Mouse (Mus musculus): ENCODE results near the gene Prss57. TPM values are rescaled to one million over a fixed set of nuclear protein-coding genes. Genes with fewer than 3 reads are reported as not detected.

The Prss57 gene
- not detected for total RNA-seq (2023)

GRCm38 (mm10) chr10:79790861-79791260 lies at the start of gene Prss57:
Gene Prss57, minus strand, starts transcription at chr10:79790961.

GRCm38 (mm10) chr10:79820782-79821181 lies 30.0 kb upstream of the Prss57 start, which contains the start of gene Misp:
Gene Misp, plus strand, starts transcription at chr10:79820989.

DNA sequence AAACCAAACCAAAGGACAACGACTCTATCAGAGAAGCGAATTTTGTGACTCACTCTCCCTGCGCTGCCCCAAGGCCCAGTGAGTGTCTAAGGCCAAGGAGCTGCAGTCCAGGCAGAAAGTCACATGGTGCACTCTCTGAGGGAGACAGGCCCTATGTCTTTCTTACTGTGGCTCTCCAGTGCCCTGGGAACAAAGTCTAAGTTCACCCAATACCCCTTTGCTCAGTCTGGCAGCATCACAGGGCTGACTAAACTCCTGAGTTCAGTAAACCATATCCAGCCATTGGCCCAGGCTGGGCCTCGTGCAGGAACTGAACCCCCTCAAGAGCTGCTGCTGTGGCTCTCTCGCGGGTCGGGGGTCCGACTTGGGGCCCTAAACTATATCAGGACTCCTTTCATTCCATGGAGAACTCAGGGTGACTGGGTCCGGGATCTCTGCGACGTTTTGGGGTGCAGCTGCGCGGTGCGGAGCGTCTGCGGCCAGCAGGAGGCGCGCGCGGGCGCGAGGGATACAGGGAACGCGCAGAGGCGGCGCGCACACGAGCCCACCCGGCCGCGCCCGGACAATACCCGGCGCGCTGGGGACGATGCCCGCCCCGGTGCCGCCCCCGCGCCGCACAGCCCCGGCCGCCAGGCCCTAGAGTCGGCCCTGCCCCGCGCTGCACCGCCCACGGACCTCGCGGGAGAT lies 2.4 kb upstream of the Prss57 start, which contains the start of gene Palm:
Gene Palm (plus strand): TSS at position 522 of the 687 bp plus-strand sequence.

DNA sequence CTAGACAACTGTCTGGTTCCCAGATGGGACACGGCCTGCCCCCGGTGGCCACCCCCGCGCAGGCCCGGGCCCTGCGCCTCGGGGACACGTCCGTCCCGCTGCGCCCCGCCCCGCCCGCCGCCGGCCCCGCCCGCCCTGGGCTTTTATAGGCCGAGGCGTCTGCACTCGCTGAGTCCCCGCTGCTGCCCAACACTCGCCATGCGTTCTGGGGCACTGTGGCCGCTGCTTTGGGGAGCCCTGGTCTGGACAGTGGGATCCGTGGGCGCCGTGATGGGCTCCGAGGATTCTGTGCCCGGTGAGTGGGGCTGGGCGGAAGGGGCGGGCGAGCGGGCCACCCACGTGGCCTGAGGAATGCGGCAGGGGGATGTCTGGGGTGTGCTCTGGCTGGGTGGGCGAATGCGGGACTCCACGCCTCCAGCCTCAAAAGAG lies 13.6 kb downstream of the Prss57 start, which contains the start of gene Fstl3:
Gene Fstl3 (plus strand): TSS at position 170 of the 429 bp plus-strand sequence.

DNA sequence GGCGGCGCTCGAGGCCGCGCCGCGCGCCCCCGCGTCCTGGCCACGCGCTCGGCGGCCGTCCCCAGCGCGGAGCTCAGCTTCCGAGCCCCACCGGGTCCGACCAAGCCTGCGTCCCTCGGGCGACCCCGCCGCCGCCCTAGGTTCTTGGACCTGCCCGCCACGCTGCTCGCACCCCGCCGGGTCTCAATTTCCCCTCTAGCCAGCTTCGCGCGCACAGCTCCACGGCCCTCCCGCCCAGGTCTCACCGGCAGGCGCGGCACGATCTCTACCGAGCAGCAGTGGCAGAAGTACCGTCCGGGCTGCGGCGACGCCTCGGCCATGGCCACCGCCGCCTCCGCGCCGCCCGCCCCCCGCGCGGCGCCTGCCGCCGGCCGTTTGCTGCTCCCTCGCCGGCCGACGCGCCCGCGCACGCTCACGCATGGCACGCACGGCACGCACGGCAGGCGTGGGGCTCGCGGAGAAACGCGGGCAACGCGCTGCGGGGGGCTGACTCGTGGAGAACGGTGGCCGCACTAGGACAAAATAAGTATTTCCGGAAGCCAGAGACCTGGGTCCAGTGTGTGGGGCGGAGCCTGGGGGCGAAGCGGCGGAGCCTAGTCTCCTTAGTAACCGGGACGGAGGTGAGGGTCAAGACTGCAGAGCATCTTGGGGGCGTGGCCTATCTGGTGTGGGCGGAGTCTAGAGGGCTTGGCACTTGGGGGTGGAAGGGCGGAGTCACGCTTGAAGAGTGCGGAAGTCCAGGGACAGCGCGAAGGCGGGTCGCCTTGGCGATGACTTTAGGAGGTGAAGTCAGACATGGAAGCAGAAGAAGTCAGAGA lies 24.0 kb downstream of the Prss57 start, which contains the start of gene Rnf126:
Gene Rnf126 (minus strand): TSS at position 445 of the 818 bp plus-strand sequence.

GRCm38 (mm10) chr10:79754856-79755516 lies 35.8 kb downstream of the Prss57 start, which contains the start of gene Fgf22:
Gene Fgf22, plus strand, starts transcription at chr10:79755076.

GRCm38 (mm10) chr10:79745898-79746773 lies 44.6 kb downstream of the Prss57 start, which contains the start of gene Polrmt:
Gene Polrmt, minus strand, starts transcription at chr10:79746581.

Other genes starting within 250 kb of the Prss57 start
- 10 to 100 TPM; 22.1 to 22.8 TPM for gene Mier2, start 235.8 kb downstream of the Prss57 start, total RNA-seq (2023)
- gene Theg, start 203.6 kb downstream of the Prss57 start, total RNA-seq (2023): not detected
- gene C2cd4c, start 176.9 kb downstream of the Prss57 start, total RNA-seq (2023): not detected
- not detected for gene Shc2, start 153.0 kb downstream of the Prss57 start, total RNA-seq (2023)
- not detected for gene Odf3l2, start 145.2 kb downstream of the Prss57 start, total RNA-seq (2023)
- not detected for gene Madcam1, start 126.4 kb downstream of the Prss57 start, total RNA-seq (2023)
- gene Tpgs1, start 121.6 kb downstream of the Prss57 start, total RNA-seq (2023): 10 to 100 TPM; 29.6 to 35.8 TPM
- 10 to 100 TPM; 64.7 to 68.6 TPM for gene Cdc34, start 108.8 kb downstream of the Prss57 start, total RNA-seq (2023)
- 1 to 10 TPM; 2.3 to 2.7 TPM for gene Gzmm, start 101.9 kb downstream of the Prss57 start, total RNA-seq (2023)
- gene Bsg, start 86.5 kb downstream of the Prss57 start, total RNA-seq (2023): 100 to 1,000 TPM; 153 to 156 TPM
- gene Hcn2, start 74.3 kb downstream of the Prss57 start, total RNA-seq (2023): under 1 TPM in 1 of 2 experiments, not detected in 1; 0.16 TPM
- 10 to 100 TPM; 29.0 to 32.2 TPM for gene Polrmt, start 44.4 kb downstream of the Prss57 start, total RNA-seq (2023)
- gene Fgf22, start 35.9 kb downstream of the Prss57 start, total RNA-seq (2023): not detected
- 10 to 100 TPM; 42.3 to 43.1 TPM for gene Rnf126, start 24.0 kb downstream of the Prss57 start, total RNA-seq (2023)
- gene Fstl3, start 13.7 kb downstream of the Prss57 start, total RNA-seq (2023): 1 to 10 TPM; 1.2 to 2.2 TPM
- gene Palm, start 2.6 kb upstream of the Prss57 start, total RNA-seq (2023): 10 to 100 TPM; 70.2 to 73.6 TPM
- gene Misp, start 30.0 kb upstream of the Prss57 start, total RNA-seq (2023): under 1 TPM in 1 of 2 experiments, not detected in 1; 0.49 TPM
- gene Ptbp1, start 63.5 kb upstream of the Prss57 start, total RNA-seq (2023): 100 to 1,000 TPM; 308 to 311 TPM
- 10 to 100 TPM in 1 of 2 experiments, 1 to 10 TPM in 1; 4.9 to 13.3 TPM for gene Prtn3, start 83.5 kb upstream of the Prss57 start, total RNA-seq (2023)
- 1 to 10 TPM; 1.5 to 5.6 TPM for gene Plppr3, start 83.7 kb upstream of the Prss57 start, total RNA-seq (2023)
- gene Elane, start 95.3 kb upstream of the Prss57 start, total RNA-seq (2023): 1 to 10 TPM; 1.4 to 1.7 TPM
- gene Cfd, start 99.9 kb upstream of the Prss57 start, total RNA-seq (2023): not detected
- gene Med16, start 118.0 kb upstream of the Prss57 start, total RNA-seq (2023): 10 to 100 TPM; 33.8 to 45.6 TPM
- not detected for gene Gm26602, start 119.9 kb upstream of the Prss57 start, total RNA-seq (2023)
- gene Kiss1r, start 126.0 kb upstream of the Prss57 start, total RNA-seq (2023): 1 to 10 TPM; 1.1 to 1.5 TPM
- 100 to 1,000 TPM; 103 to 108 TPM for gene R3hdm4, start 130.2 kb upstream of the Prss57 start, total RNA-seq (2023)
- 10 to 100 TPM; 72.0 to 93.0 TPM for gene Arid3a, start 136.1 kb upstream of the Prss57 start, total RNA-seq (2023)
- 10 to 100 TPM; 14.9 to 15.3 TPM for gene Wdr18, start 169.2 kb upstream of the Prss57 start, total RNA-seq (2023)
- not detected for gene Grin3b, start 179.8 kb upstream of the Prss57 start, total RNA-seq (2023)
- gene Tmem259, start 193.4 kb upstream of the Prss57 start, total RNA-seq (2023): 100 to 1,000 TPM; 159 to 170 TPM
- gene Cnn2, start 197.6 kb upstream of the Prss57 start, total RNA-seq (2023): 100 to 1,000 TPM; 264 to 285 TPM
- 100 to 1,000 TPM; 123 to 126 TPM for gene Abca7, start 205.5 kb upstream of the Prss57 start, total RNA-seq (2023)
- gene Arhgap45, start 225.7 kb upstream of the Prss57 start, total RNA-seq (2023): 100 to 1,000 TPM; 445 to 469 TPM
- gene Polr2e, start 248.8 kb upstream of the Prss57 start, total RNA-seq (2023): 10 to 100 TPM; 70.3 to 88.5 TPM

Measured in monocyte, adult 59 days (primary cell).